Comparison of ENCODE assay signal across 8 mouse cellular contexts in genomic region chr3:87920270-87920943, GRCm38 (mm10). TPM values are rescaled to one million over a fixed set of nuclear protein-coding genes. Genes with fewer than 3 reads are reported as not detected.
DNase-seq lines count a peak whose midpoint lies in the region; ATAC-seq and TF ChIP-seq lines count a peak whose summit lies in the region.
"Had no signal": no experiment of that assay in that cellular context is flagged by ENCODE, and none has a peak within 500 bp of the region (broad histone marks: within the 10 kb centered on the region; RNA-seq: fewer than 3 reads in every experiment).

No protein-coding gene starts in this region.

- no peaks in the 10 kb centered on the region; the same call in 1 of the 2 replicates for H3K4me1 ChIP-seq in lung, embryonic 14.5 days (ENCODE audit: insufficient read depth)
- peaks cover 19% of the 10 kb centered on the region for H3K4me1 ChIP-seq in forebrain, embryonic 10.5 days
- H3K4me1 ChIP-seq in limb, embryonic 11.5 days (ENCODE audit: control insufficient read depth, insufficient read depth, low read length) = no peaks in the 10 kb centered on the region
- H3K4me1 ChIP-seq in neural tube, embryonic 15.5 days = peaks cover 24% of the 10 kb centered on the region

- peak overlapping the region; percentile 84 for H3K4me2 ChIP-seq in lung, embryonic 14.5 days
- peak overlapping the region; percentile 71 for H3K4me2 ChIP-seq in limb, embryonic 11.5 days (ENCODE audit: low read depth, severe bottlenecking)
- peak overlapping the region; percentile 87 for H3K4me2 ChIP-seq in neural tube, embryonic 15.5 days

- H3K9ac ChIP-seq in lung, embryonic 14.5 days = peak overlapping the region; percentile 77
- no peak overlapping the region for H3K9ac ChIP-seq in limb, embryonic 11.5 days (ENCODE audit: low read length)
- peak overlapping the region; percentile 69; the same call in 1 of the 2 replicates for H3K9ac ChIP-seq in neural tube, embryonic 15.5 days (replicated peaks)

- H3K4me3 ChIP-seq in lung, embryonic 14.5 days (ENCODE audit: low read depth, low read length) = peak overlapping the region; percentile 73
- H3K4me3 ChIP-seq in forebrain, embryonic 10.5 days = peak overlapping the region; percentile 65
- H3K4me3 ChIP-seq in limb, embryonic 11.5 days (ENCODE audit: low read depth, low read length) = peak overlapping the region; percentile 60
- H3K4me3 ChIP-seq in neural tube, embryonic 15.5 days (replicated peaks) = peak overlapping the region; percentile 70

- H3K27ac ChIP-seq in lung, embryonic 14.5 days (ENCODE audit: low read depth) = no peak overlapping the region
- H3K27ac ChIP-seq in forebrain, embryonic 10.5 days = no peak overlapping the region
- H3K27ac ChIP-seq in limb, embryonic 11.5 days (replicated peaks; ENCODE audit: low read depth, low read length) = no peak overlapping the region
- no peak overlapping the region for H3K27ac ChIP-seq in neural tube, embryonic 15.5 days (replicated peaks)

- 0 out of 2 replicates have a peak, but pooled peaks have one; percentile 12 for TF ChIP-seq CTCF in lung, embryonic 14.5 days (IDR thresholded peaks at IDR 0.05; ENCODE audit: low read depth)

- WGBS in lung, embryonic 14.5 days = 58% methylated on average over 9 of the region's 9 CpGs
- WGBS in forebrain, embryonic 10.5 days = 66% methylated on average over 9 of the region's 9 CpGs
- WGBS in limb, embryonic 11.5 days = 62% methylated on average over 9 of the region's 9 CpGs
- WGBS in neural tube, embryonic 15.5 days = 72% methylated on average over 9 of the region's 9 CpGs

- no peak for ATAC-seq in lung, embryonic 14.5 days (ENCODE audit: insufficient read depth)
- ATAC-seq in limb, embryonic 11.5 days (ENCODE audit: insufficient number of reproducible peaks, low FRiP score, low TSS enrichment, low read depth) = no peak
- no peak for ATAC-seq in neural tube, embryonic 15.5 days (ENCODE audit: low FRiP score)

- no peaks in the 10 kb centered on the region for H3K27me3 ChIP-seq in lung, embryonic 14.5 days (ENCODE audit: insufficient read depth, low read length)
- H3K27me3 ChIP-seq in forebrain, embryonic 10.5 days (ENCODE audit: poor library complexity, severe bottlenecking) = no peaks in the 10 kb centered on the region
- H3K27me3 ChIP-seq in limb, embryonic 11.5 days (ENCODE audit: control insufficient read depth, insufficient read depth, low read length) = no peaks in the 10 kb centered on the region
- no peaks in the 10 kb centered on the region for H3K27me3 ChIP-seq in neural tube, embryonic 15.5 days (replicated peaks)

- H3K9me3 ChIP-seq in lung, embryonic 14.5 days (ENCODE audit: low read depth, low read length) = no peaks in the 10 kb centered on the region
- H3K9me3 ChIP-seq in forebrain, embryonic 10.5 days = no peaks in the 10 kb centered on the region
- H3K9me3 ChIP-seq in limb, embryonic 11.5 days (ENCODE audit: control insufficient read depth, low read length) = no peaks in the 10 kb centered on the region
- no peaks in the 10 kb centered on the region for H3K9me3 ChIP-seq in neural tube, embryonic 15.5 days (replicated peaks)

- H3K36me3 ChIP-seq in lung, embryonic 14.5 days (ENCODE audit: insufficient read depth) = peaks cover 62% of the 10 kb centered on the region
- peaks cover 68% of the 10 kb centered on the region for H3K36me3 ChIP-seq in forebrain, embryonic 10.5 days (replicated peaks)
- H3K36me3 ChIP-seq in limb, embryonic 11.5 days (ENCODE audit: control insufficient read depth, insufficient read depth, low read length) = peaks cover 26% of the 10 kb centered on the region
- peaks cover 57% of the 10 kb centered on the region for H3K36me3 ChIP-seq in neural tube, embryonic 15.5 days

- no peak for DNase-seq in lung, embryonic 14.5 days
- DNase-seq in lung, postnatal 25 days (ENCODE audit: low spot score) = no peak
- no peak for DNase-seq in forebrain, embryonic 10.5 days (ENCODE audit: extremely low spot score, low spot score)
- no peak for DNase-seq in limb, embryonic 11.5 days (ENCODE audit: low spot score)
- no peak for DNase-seq in adrenal gland, postnatal 36 days
- no peak for DNase-seq in spleen, postnatal 36 days (ENCODE audit: low spot score in 2 of 2)

RNA-seq across cellular contexts. Expression of gene Mrpl24, which starts 1.1 kb away (rescaled TPM):
- polyA plus RNA-seq in lung, embryonic 14.5 days (2014; fragmentation: Nextera tagmentation; extraction: Ambion mirVana) = 64.8 and 65.5 TPM in 2 replicates
- 71.4 and 74.8 TPM in 2 replicates for polyA plus RNA-seq in forebrain, embryonic 10.5 days (2016; fragmentation: Nextera tagmentation; extraction: Ambion mirVana)
- 76.2 and 76.8 TPM in 2 replicates for polyA plus RNA-seq in limb, embryonic 11.5 days (2014; fragmentation: Nextera tagmentation; extraction: Ambion mirVana)
- 51.0 and 59.5 TPM in 2 replicates for polyA plus RNA-seq in neural tube, embryonic 15.5 days (2015; fragmentation: Nextera tagmentation; extraction: Ambion mirVana)
- 100 to 1,000 TPM; 116 to 130 TPM for total RNA-seq in adrenal gland, postnatal 36 days (2021)

RNA-seq across cellular contexts. Expression of gene Isg20l2, which starts 9.7 kb away (rescaled TPM):
- polyA plus RNA-seq in lung, embryonic 14.5 days (2014; fragmentation: Nextera tagmentation; extraction: Ambion mirVana) = 44.0 and 50.5 TPM in 2 replicates
- polyA plus RNA-seq in forebrain, embryonic 10.5 days (2016; fragmentation: Nextera tagmentation; extraction: Ambion mirVana) = 87.7 and 88.3 TPM in 2 replicates
- polyA plus RNA-seq in limb, embryonic 11.5 days (2014; fragmentation: Nextera tagmentation; extraction: Ambion mirVana) = 51.7 and 67.0 TPM in 2 replicates
- 21.6 and 31.7 TPM in 2 replicates for polyA plus RNA-seq in neural tube, embryonic 15.5 days (2015; fragmentation: Nextera tagmentation; extraction: Ambion mirVana)
- total RNA-seq in adrenal gland, postnatal 36 days (2021) = 10 to 100 TPM; 20.7 to 22.0 TPM

RNA-seq across cellular contexts. Expression of gene Rrnad1, which starts 10.1 kb away (rescaled TPM):
- polyA plus RNA-seq in lung, embryonic 14.5 days (2014; fragmentation: Nextera tagmentation; extraction: Ambion mirVana) = 16.4 and 19.6 TPM in 2 replicates
- polyA plus RNA-seq in forebrain, embryonic 10.5 days (2016; fragmentation: Nextera tagmentation; extraction: Ambion mirVana) = 19.1 and 22.8 TPM in 2 replicates
- polyA plus RNA-seq in limb, embryonic 11.5 days (2014; fragmentation: Nextera tagmentation; extraction: Ambion mirVana) = 17.2 and 19.5 TPM in 2 replicates
- polyA plus RNA-seq in neural tube, embryonic 15.5 days (2015; fragmentation: Nextera tagmentation; extraction: Ambion mirVana) = 19.3 and 19.7 TPM in 2 replicates
- 10 to 100 TPM; 14.3 to 16.1 TPM for total RNA-seq in adrenal gland, postnatal 36 days (2021)

RNA-seq across cellular contexts. Expression of gene Hdgf, which starts 14.3 kb away (rescaled TPM):
- polyA plus RNA-seq in lung, embryonic 14.5 days (2014; fragmentation: Nextera tagmentation; extraction: Ambion mirVana) = 287 and 288 TPM in 2 replicates
- polyA plus RNA-seq in forebrain, embryonic 10.5 days (2016; fragmentation: Nextera tagmentation; extraction: Ambion mirVana) = 199 and 219 TPM in 2 replicates
- polyA plus RNA-seq in limb, embryonic 11.5 days (2014; fragmentation: Nextera tagmentation; extraction: Ambion mirVana) = 305 and 311 TPM in 2 replicates
- 137 and 160 TPM in 2 replicates for polyA plus RNA-seq in neural tube, embryonic 15.5 days (2015; fragmentation: Nextera tagmentation; extraction: Ambion mirVana)
- 100 to 1,000 TPM; 187 TPM for total RNA-seq in adrenal gland, postnatal 36 days (2021)

RNA-seq across cellular contexts. Expression of gene Crabp2, which starts 28.1 kb away (rescaled TPM):
- 7.7 and 10.3 TPM in 2 replicates for polyA plus RNA-seq in lung, embryonic 14.5 days (2014; fragmentation: Nextera tagmentation; extraction: Ambion mirVana)
- 834 and 866 TPM in 2 replicates for polyA plus RNA-seq in forebrain, embryonic 10.5 days (2016; fragmentation: Nextera tagmentation; extraction: Ambion mirVana)
- polyA plus RNA-seq in limb, embryonic 11.5 days (2014; fragmentation: Nextera tagmentation; extraction: Ambion mirVana) = 796 and 836 TPM in 2 replicates
- 81.1 and 86.0 TPM in 2 replicates for polyA plus RNA-seq in neural tube, embryonic 15.5 days (2015; fragmentation: Nextera tagmentation; extraction: Ambion mirVana)
- total RNA-seq in adrenal gland, postnatal 36 days (2021) = under 1 TPM in 1 of 2 experiments, not detected in 1; 0.33 TPM
- polyA plus RNA-seq: large intestine, adult 2 months had no signal
